8 mouse cellular contexts compared by ENCODE assay signal in genomic region chr4:148901275-148902052, GRCm38 (mm10).
DNase-seq lines count a peak whose midpoint lies in the region; ATAC-seq lines count a peak whose summit lies in the region.

No protein-coding gene starts in this region.

- H3K4me2 ChIP-seq in kidney, embryonic 14.5 days (replicated peaks; ENCODE audit: low read depth, low read length), result peak overlapping the region; percentile 100
- peak overlapping the region; percentile 94 for H3K4me2 ChIP-seq in hindbrain, embryonic 13.5 days

- H3K27me3 ChIP-seq in kidney, embryonic 14.5 days (ENCODE audit: control insufficient read depth, insufficient read depth, low read length), result peaks cover 11% of the 10 kb centered on the region
- H3K27me3 ChIP-seq in hindbrain, embryonic 13.5 days, result peaks cover 97% of the 10 kb centered on the region
- H3K27me3 ChIP-seq in midbrain, embryonic 10.5 days (ENCODE audit: low read depth, poor library complexity, severe bottlenecking), result peaks cover 96% of the 10 kb centered on the region

- 0 out of 2 replicates have a peak, but pooled peaks cover 6% of the 10 kb centered on the region for H3K4me1 ChIP-seq in kidney, embryonic 14.5 days (ENCODE audit: control insufficient read depth, insufficient read depth, low read length)
- peaks cover 57% of the 10 kb centered on the region for H3K4me1 ChIP-seq in hindbrain, embryonic 13.5 days (replicated peaks)
- H3K4me1 ChIP-seq in midbrain, embryonic 10.5 days, result peaks cover 56% of the 10 kb centered on the region

- under 1% methylated on average over 52 of the region's 64 CpGs for WGBS in kidney, embryonic 14.5 days
- under 1% methylated on average over 63 of the region's 64 CpGs for WGBS in hindbrain, embryonic 13.5 days
- WGBS in midbrain, embryonic 10.5 days, result under 1% methylated on average over 64 of the region's 64 CpGs

- no peaks in the 10 kb centered on the region for H3K36me3 ChIP-seq in kidney, embryonic 14.5 days (ENCODE audit: control insufficient read depth, insufficient read depth, low read length)
- no peaks in the 10 kb centered on the region for H3K36me3 ChIP-seq in hindbrain, embryonic 13.5 days
- no peaks in the 10 kb centered on the region for H3K36me3 ChIP-seq in midbrain, embryonic 10.5 days

- peak overlapping the region; percentile 53 for H3K9ac ChIP-seq in kidney, embryonic 14.5 days (ENCODE audit: low read depth, low read length)
- H3K9ac ChIP-seq in hindbrain, embryonic 13.5 days, result peak overlapping the region; percentile 64

- H3K4me3 ChIP-seq in kidney, embryonic 14.5 days (ENCODE audit: low read length), result peak overlapping the region; percentile 73
- H3K4me3 ChIP-seq in hindbrain, embryonic 13.5 days, result peak overlapping the region; percentile 56
- peak overlapping the region; percentile 77 for H3K4me3 ChIP-seq in midbrain, embryonic 10.5 days

- H3K27ac ChIP-seq in kidney, embryonic 14.5 days (ENCODE audit: low read depth, low read length), result no peak overlapping the region
- no peak overlapping the region for H3K27ac ChIP-seq in hindbrain, embryonic 13.5 days
- H3K27ac ChIP-seq in midbrain, embryonic 10.5 days (replicated peaks), result peak overlapping the region; percentile 79

- DNase-seq in kidney, adult 8-10 months, result no peak
- peak; percentile 33 for DNase-seq in adrenal gland, postnatal 14 days
- DNase-seq in midbrain, embryonic 10.5 days (ENCODE audit: low spot score), result peak; percentile 53
- peak; percentile 11 for DNase-seq in thymus, postnatal 0 days (ENCODE audit: low spot score)
- DNase-seq in layer of hippocampus, adult 8-10 months (ENCODE audit: low spot score in 2 of 2), result no peak
- DNase-seq in retina, postnatal 1 day, result no peak

- H3K9me3 ChIP-seq in kidney, embryonic 14.5 days (ENCODE audit: control insufficient read depth, low read length), result no peaks in the 10 kb centered on the region
- no peaks in the 10 kb centered on the region for H3K9me3 ChIP-seq in hindbrain, embryonic 13.5 days
- no peaks in the 10 kb centered on the region for H3K9me3 ChIP-seq in midbrain, embryonic 10.5 days (replicated peaks)

- ATAC-seq in kidney, embryonic 14.5 days (ENCODE audit: low FRiP score, low TSS enrichment), result peak; percentile 32; the same call in 1 of the 2 replicates
- no peak for ATAC-seq in hindbrain, embryonic 13.5 days (ENCODE audit: low FRiP score)

Comparison
In these comparisons a context has a peak if more than half of its experiments do, and no peak if none do; other contexts are left out.
1. DNase-seq: peak in adrenal gland, postnatal 14 days (single experiment), midbrain, embryonic 10.5 days (single experiment) and thymus, postnatal 0 days (single experiment); none in kidney, adult 8-10 months (0 of 2), layer of hippocampus, adult 8-10 months (0 of 2) and retina, postnatal 1 day (single experiment).
2. Peak in every context shown above with its lines, with median percentiles within 50 percentile points of each other: H3K4me3 ChIP-seq.